Mouse (Mus musculus): ENCODE measurements at regions not wholly inside any gene's neighbourhood (a gene's known extent, or its start where the extent isn't known, plus 50 kb on each side); places are given as distances from the start of the nearest gene placed in this dataset.

GRCm38 (mm10) chr17:79170690-79171089, 119.0 kb downstream of the Qpct start:
- Histone ChIP-seq H3K4me3 (replicated peaks in 1 of 3; ENCODE audit: low read depth in 2 of 3, low read length in 2 of 3, poor library complexity in 1 of 3) (no peak overlapping the region), H3K4me1 (ENCODE audit: control insufficient read depth in 1 of 2, insufficient read depth in 2 of 2) (peaks cover 0 to 4% of the 10 kb centered on the region in 2 experiments; a peak in 1 of 4 replicates), H3K36me3 (replicated peaks in 1 of 2; ENCODE audit: control insufficient read depth in 1 of 2, insufficient read depth in 1 of 2, low read length in 1 of 2) (no peaks in the 10 kb centered on the region), H3K27ac (ENCODE audit: insufficient read depth, low read depth) (no peak overlapping the region), H3K9ac (ENCODE audit: insufficient read depth, low read depth) (no peak overlapping the region), H3K79me2 (replicated peaks; ENCODE audit: control insufficient read depth, extremely low read depth, insufficient read depth, poor library complexity, severe bottlenecking) (no peaks in the 10 kb centered on the region), H3K9me3 (replicated peaks; ENCODE audit: low read length) (no peaks in the 10 kb centered on the region), H3K27me3 (replicated peaks) (no peaks in the 10 kb centered on the region), H3K4me2 (ENCODE audit: insufficient read depth, low read depth, poor library complexity, severe bottlenecking) (no peak overlapping the region)
- dilution Hi-C loops (cut with MboI; ENCODE audit: extremely low pct_ligation_motif_present, extremely low pct_unique_long_range_greater_than_20kb, low sequenced_read_pairs) = no loop called here
- DNase-seq (ENCODE audit: extremely low read depth) = no peak
- TF ChIP-seq SIN3A (IDR thresholded peaks at IDR 0.05; ENCODE audit: low read length) (no peak), BHLHE40 (IDR thresholded peaks at IDR 0.05; ENCODE audit: low read depth, low read length) (no peak), POLR2AphosphoS2 (IDR thresholded peaks at IDR 0.05; ENCODE audit: low read depth, low read length) (no peak)
- in situ Hi-C loops (cut with MboI; ENCODE audit: low pct_ligation_motif_present, low pct_unique_long_range_greater_than_20kb, low sequenced_read_pairs) = no loop called here

GRCm38 (mm10) chr17:79167198-79167597, 115.5 kb downstream of the Qpct start:
- dilution Hi-C loops (cut with MboI; ENCODE audit: extremely low pct_ligation_motif_present, extremely low pct_unique_long_range_greater_than_20kb, low sequenced_read_pairs) (no loop called here), in situ Hi-C loops (cut with MboI; ENCODE audit: low pct_ligation_motif_present, low pct_unique_long_range_greater_than_20kb, low sequenced_read_pairs) (no loop called here)
- no peak overlapping the region for H3K4me2 ChIP-seq (ENCODE audit: insufficient read depth, low read depth, poor library complexity, severe bottlenecking)
- no peak for TF ChIP-seq MEF2A (IDR thresholded peaks at IDR 0.05; ENCODE audit: borderline replicate concordance, low read depth, low read length)
- no peak for TF ChIP-seq CHD1 (IDR thresholded peaks at IDR 0.05; ENCODE audit: low read depth, low read length)
- TF ChIP-seq SMC3 (IDR thresholded peaks at IDR 0.05; ENCODE audit: low read depth, low read length) = no peak
- no peak for TF ChIP-seq USF1 (IDR thresholded peaks at IDR 0.05; ENCODE audit: low read depth, low read length)
- TF ChIP-seq ELF1 (IDR thresholded peaks at IDR 0.05; ENCODE audit: low read depth, low read length) = no peak
- TF ChIP-seq RAD21 (IDR thresholded peaks at IDR 0.05; ENCODE audit: low read depth, low read length) = no peak
- no peak for TF ChIP-seq RCOR1 (conservative IDR thresholded peaks at IDR 0.05; ENCODE audit: low read depth, low read length)
- TF ChIP-seq USF2 (conservative IDR thresholded peaks at IDR 0.05; ENCODE audit: low read depth, low read length) = no peak
- TF ChIP-seq CHD2 (IDR thresholded peaks at IDR 0.05; ENCODE audit: low read length) = no peak
- TF ChIP-seq IRF4 (IDR thresholded peaks at IDR 0.05; ENCODE audit: low read depth, low read length) = no peak
- TF ChIP-seq MAZ (IDR thresholded peaks at IDR 0.05; ENCODE audit: low read depth, low read length) = no peak
- TF ChIP-seq MYC (IDR thresholded peaks at IDR 0.05; ENCODE audit: low read depth, low read length) = no peak
- TF ChIP-seq JUND (conservative IDR thresholded peaks at IDR 0.05; ENCODE audit: low read depth, low read length) = no peak
- TF ChIP-seq UBTF (IDR thresholded peaks at IDR 0.05; ENCODE audit: low read depth, low read length) = no peak
- no peak for TF ChIP-seq EP300 (IDR thresholded peaks at IDR 0.05; ENCODE audit: low read length)
- no peak for TF ChIP-seq TCF12 (IDR thresholded peaks at IDR 0.05; ENCODE audit: low read depth, low read length)
- H3K79me2 ChIP-seq (replicated peaks; ENCODE audit: control insufficient read depth, extremely low read depth, insufficient read depth, poor library complexity, severe bottlenecking) = no peaks in the 10 kb centered on the region
- no peaks in the 10 kb centered on the region for H3K4me1 ChIP-seq (ENCODE audit: control insufficient read depth in 1 of 2, insufficient read depth in 2 of 2)
- no peak overlapping the region for H3K9ac ChIP-seq (ENCODE audit: insufficient read depth, low read depth)
- H3K27me3 ChIP-seq (replicated peaks) = no peaks in the 10 kb centered on the region
- H3K36me3 ChIP-seq (replicated peaks in 1 of 2; ENCODE audit: control insufficient read depth in 1 of 2, insufficient read depth in 1 of 2, low read length in 1 of 2) = no peaks in the 10 kb centered on the region
- H3K9me3 ChIP-seq (replicated peaks; ENCODE audit: low read length) = no peaks in the 10 kb centered on the region
- DNase-seq (ENCODE audit: extremely low read depth) = no peak
- H3K27ac ChIP-seq (ENCODE audit: insufficient read depth, low read depth) = no peak overlapping the region
- H3K4me3 ChIP-seq (replicated peaks in 1 of 3; ENCODE audit: low read depth in 2 of 3, low read length in 2 of 3, poor library complexity in 1 of 3) = no peak overlapping the region
